Mouse (Mus musculus) kidney, postnatal 25 days (tissue): ENCODE data around the gene Rps7.
A peak's percentile ranks its signal among the peaks of the same experiment; 100 is the strongest.

ENCODE experiments used
- DNase-seq, 2 experiments: peaks; one replicate each; pipeline ENCODE4 v3.0.0; 2021; ENCODE audit warnings: mixed read lengths in 2 of 2

The Rps7 gene

DNA sequence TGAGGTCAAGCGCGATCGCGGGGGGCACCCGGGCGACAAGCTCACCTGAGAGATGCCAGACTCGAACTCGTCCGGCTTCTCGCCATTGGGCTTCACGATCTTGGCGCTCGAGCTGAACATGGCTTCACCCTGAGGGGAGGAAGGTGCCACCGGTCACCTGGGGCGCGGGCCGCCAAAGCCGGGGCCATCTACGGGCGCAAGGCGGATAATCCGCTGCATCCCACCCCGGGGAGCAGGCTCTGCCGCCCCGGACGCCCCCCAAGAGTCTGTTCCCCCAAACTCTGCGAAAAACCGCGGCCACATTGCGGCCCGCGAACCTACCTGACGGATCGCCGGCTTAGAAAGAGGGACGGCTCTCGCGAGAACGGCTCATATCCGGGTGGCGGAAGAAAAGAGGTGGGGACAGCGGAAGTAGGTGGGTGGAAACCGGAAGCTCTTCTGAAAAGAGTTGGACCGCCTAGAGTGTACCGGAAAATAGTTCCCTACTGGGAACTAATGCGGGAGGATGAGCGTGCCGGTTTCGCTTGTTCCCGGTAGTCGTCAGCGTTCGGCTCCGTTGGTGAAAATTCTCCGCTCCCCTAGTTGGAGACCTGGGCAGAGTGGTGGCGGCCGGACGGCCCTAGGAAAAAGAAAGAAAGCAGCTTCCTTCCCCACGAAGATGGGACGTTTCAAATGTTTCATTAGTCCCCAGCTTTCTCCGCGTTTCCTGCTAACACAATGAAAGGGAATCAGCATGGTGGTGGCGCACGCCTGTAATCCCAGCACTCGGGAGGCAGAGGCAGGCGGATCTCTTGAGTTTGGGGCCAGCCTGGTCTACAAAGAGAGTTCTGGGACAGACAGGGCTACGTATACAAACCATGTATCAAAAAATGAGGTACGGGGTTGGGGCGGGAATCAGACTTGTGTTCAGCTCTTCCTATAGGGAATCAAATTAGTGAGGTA, at the start of gene Rps7:
TSS of gene Rps7 (minus strand) at position 419 of the 942 bp plus-strand sequence.
- peak; percentile 95 to 96 for DNase-seq

GRCm38 (mm10) chr12:28684674-28685073, 48.9 kb upstream of the Rps7 start:
- DNase-seq: no peak

DNA sequence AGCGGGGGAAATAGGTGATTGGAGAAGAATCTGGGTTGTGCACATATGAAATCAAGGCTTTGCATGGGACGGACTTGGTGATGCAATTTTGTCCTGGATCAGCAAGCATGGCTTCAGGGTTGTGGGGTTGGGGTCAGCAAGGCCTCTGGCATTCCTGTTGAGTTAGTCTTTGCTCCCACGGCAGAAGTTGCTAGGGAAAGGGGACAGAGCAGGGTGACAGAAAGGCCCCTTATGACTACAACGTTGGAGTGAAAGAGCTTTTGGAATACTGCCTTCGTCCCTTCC, 40.1 kb upstream of the Rps7 start:
- DNase-seq: no peak

GRCm38 (mm10) chr12:28675121-28675924, 39.6 kb upstream of the Rps7 start, which contains the start of gene Adi1:
Adi1 (plus strand) TSS chr12:28675231.
- peak; percentile 90 to 94 for DNase-seq

DNA sequence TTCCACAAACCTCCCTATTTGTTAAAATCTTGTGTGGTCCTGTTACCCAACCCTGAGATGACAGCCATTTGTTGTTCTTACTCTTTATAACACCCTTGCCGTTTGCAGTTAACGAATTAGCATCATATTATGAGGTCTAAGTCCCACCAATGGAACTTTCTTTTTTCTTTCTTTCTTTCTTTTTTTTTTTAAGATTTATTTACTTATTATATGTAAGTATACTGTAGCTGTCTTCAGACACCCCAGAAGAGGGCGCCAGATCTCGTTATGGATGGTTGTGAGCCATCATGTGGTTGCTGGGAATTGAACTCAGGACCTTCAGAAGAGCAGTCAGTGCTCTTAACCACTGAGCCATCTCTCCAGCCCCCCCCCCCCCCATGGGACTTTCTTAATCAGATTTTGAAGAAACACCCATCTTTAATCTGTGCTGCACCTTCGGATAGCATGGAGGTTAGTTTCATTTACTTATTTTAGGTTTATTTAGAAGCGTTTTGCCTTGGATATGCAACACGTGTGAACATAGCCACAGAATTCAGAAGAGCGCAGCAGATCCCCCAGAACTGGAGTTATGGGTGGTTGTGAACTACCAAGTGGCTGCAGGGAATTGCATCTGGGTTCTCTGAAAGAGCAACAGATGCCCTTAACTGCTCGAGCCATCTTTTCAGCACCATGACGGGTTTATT, 38.4 kb upstream of the Rps7 start:
- no peak for DNase-seq

DNA sequence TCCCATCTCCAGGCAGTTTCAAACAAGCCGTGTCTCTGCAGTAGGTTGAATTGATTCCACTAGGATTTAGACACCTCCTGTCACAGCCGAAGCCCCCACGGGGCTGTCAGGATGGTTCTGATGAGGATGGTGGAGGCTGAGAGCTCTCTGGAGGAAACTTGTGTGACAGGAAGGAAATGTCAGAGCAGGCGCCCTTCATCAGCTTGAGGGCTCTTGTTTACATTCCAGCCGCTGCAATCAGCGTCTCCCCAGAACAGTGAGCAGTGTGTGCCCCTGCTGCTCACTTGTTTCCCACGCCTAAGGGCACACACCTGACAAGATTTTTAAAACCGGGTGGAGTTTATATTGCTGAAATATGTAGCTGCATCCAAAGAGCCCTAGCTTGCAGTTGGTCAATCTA, 31.5 kb upstream of the Rps7 start:
- no peak for DNase-seq

DNA sequence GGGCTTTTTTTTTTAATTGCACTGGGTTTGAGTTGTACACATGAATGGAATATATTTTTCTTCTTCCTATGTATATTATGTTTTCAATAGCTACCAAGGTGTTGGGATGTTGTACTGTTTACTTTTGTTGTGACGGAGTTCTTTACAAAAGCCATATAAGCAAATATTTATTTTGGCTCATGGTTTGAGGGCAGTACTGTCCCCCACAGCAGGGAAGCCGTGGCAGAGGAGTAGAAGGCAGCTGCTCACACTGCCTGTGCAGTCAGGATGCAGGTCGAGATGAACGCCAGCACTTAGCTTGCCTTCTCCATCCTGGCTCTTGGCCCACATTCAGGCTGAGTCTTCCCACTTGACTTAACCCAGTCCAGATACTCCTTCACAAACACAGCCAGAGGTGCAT, 31.0 kb upstream of the Rps7 start:
- no peak for DNase-seq

GRCm38 (mm10) chr12:28662628-28663027, 26.9 kb upstream of the Rps7 start:
- DNase-seq: no peak

- DNase-seq: peak; percentile 92 to 93
These were observed 13.7 kb upstream of the Rps7 start, which contains the start of gene Rnaseh1 for GRCm38 (mm10) chr12:28649141-28650110. Rnaseh1 (plus strand) TSS chr12:28649602.

GRCm38 (mm10) chr12:28638778-28639177, 3.0 kb upstream of the Rps7 start:
- no peak for DNase-seq

- no peak for DNase-seq
These were observed 790 bp upstream of the Rps7 start for GRCm38 (mm10) chr12:28636543-28636942.

- DNase-seq: no peak
These were observed 657 bp downstream of the Rps7 start for GRCm38 (mm10) chr12:28635058-28635534.

DNA sequence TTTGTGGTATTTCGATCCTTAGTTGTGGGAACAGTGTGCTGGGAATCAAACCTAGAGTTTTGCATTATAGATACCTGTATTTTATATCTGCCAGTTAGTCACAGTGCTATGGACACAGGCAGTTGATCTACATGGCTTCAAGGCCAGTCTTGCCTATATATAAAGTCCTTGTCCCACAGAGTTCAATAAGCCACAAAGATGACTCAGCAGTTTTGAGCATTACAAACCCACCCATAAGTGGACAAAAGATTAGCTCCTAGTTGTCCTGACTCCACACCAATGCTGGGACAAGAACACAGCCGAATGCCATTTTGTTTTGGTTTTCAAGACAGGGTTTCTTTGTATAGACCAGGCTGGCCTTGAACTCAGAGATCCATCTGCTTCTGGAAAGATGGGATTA, 7.3 kb downstream of the Rps7 start:
- no peak for DNase-seq

- DNase-seq: no peak
These were observed 8.7 kb downstream of the Rps7 start for GRCm38 (mm10) chr12:28627092-28627491.

GRCm38 (mm10) chr12:28625407-28625806, 10.3 kb downstream of the Rps7 start:
- no peak for DNase-seq

DNA sequence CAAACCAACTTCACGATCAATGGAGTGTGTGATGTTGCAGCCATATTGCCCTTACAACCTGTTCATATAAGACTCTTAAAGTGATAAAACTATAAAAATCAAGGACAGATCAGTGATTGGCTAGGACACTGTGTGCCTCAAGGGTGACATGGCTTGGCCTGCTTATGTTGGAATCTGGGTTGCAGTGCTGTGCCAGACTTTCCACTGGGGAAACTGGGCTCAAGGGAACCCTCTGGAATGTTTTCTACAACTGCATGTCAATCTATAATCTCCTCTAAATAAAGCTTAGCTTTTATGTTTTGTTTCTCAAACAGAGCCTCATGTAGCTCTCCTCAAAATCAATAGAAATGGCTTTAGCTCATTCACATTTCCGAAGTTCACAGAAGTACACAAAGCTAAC, 11.5 kb downstream of the Rps7 start:
- DNase-seq: no peak

- DNase-seq: no peak
These were observed 12.6 kb downstream of the Rps7 start, which contains the start of gene Colec11 for GRCm38 (mm10) chr12:28623195-28623594. Colec11 (minus strand) TSS chr12:28623377.

DNA sequence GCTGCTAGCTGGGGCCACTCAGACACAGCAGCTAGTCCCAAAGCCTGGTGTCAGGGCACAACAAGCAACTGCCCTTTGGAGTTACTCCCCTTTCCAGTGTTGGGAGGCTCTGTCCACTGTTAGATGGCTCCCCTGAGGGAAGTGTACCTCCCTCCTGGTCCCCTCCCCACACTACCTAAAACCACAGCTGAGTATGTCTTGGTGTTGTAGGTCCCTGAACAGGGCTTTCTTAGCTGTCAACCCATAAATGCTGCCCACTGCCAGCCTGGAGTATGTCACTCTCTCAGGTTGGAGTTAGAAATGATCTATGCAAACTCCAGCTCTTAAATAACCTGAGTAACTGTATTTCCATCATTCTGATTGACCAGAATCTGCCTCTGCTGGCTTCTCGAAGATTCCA, 13.1 kb downstream of the Rps7 start:
- no peak for DNase-seq

DNA sequence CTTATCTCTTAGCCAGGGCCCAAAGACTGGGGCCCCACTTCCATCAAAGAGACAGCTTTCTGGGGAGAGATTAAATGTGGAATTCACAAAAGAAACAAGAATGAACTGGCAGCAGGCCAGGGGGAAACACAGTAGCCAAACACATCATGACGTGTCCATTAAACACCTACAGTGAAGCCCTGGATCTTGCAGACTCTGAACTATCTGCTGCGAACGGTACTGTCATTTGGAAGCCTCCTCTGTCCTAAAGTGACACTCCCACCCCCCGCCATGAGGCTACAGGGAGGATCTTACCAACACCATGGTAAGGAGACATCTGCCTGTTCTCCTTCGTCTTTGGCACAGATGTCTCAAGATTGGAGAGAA, 13.6 kb downstream of the Rps7 start:
- no peak for DNase-seq

DNA sequence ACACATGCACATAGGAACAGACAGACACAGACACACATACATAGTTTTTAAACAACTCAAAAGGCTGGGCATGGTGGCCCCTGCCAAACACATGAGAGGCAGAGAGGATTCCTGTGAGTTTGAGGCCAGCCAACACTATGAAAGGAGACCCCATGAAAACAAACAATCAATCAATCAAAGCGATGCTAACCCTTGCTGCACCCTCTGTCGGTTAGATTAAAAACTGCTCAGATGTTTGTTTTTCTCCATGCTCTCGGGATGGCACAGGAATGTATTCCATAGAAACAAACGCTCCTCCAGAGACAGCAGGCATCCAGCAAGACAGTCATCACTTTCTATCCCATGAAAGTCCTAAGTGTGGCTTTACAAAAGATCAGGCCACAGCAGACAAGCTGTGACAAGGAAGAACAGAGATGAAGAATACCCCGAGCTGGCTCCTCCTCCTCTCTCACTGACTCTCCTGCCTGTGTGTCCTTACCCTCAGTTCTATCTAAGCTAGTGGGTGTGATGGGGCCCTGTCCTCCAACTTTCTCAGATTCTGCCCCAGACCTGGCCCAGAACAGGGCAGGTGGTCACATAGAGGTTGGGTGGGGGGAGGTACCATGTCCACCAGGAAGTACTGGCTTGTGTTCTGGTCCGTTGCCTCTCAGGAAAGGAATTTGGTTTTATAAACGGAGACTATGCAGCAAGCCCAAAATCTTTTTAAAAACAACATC, 14.1 kb downstream of the Rps7 start:
- DNase-seq: no peak

- DNase-seq: no peak
These were observed 18.5 kb downstream of the Rps7 start for GRCm38 (mm10) chr12:28617297-28617696.
